Mouse (Mus musculus): ENCODE results near the gene Hspbap1.

GRCm38 (mm10) chr16:35870581-35871047, 100.4 kb downstream of the Hspbap1 start:
- TF ChIP-seq CTCF (IDR thresholded peaks at IDR 0.05; ENCODE audit: low read depth) = no peak
- TF ChIP-seq EP300 (IDR thresholded peaks at IDR 0.05; ENCODE audit: low read depth) = no peak
